Mouse (Mus musculus) urinary bladder, postnatal 36 days (tissue): Measurements from ENCODE around the gene Olfr285.

Experiments used
- DNase-seq, 2 experiments: peaks; one replicate each; pipeline ENCODE4 v3.0.0; 2022; ENCODE audit warnings: low spot score in 2 of 2, mixed read lengths in 1 of 2

Olfr285 gene

DNA sequence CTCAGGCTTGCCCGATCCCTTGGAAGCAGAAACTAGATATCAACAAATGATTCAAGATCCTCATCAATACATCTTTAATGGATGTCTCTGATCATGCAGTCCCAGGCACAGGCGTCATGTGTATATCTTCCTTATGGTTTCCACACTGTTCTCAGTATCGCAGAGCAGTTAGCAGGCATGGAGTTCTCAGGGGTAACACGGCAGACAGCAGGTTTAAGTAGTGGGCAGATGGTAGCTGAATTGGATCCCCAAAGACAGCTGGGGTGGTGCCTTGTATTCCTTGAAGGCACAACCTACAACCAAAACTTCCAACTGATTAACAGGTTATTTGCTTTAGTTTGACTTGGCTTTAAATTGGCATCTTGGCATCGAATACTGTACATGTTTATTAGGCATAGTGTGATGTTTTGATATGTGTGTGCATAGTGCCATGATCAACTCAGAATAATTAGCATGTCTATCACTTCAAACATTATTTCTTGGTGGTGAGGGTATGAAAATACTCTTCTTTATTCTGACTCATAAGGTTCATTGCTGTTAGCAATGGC is at the start of gene Olfr285:
Gene Olfr285, minus strand, starts transcription at position 177 of the 548 bp plus-strand sequence.
- DNase-seq, result no peak

- DNase-seq, result no peak
Measured at GRCm38 (mm10) chr15:98340887-98341286, 23.7 kb upstream of the Olfr285 start, which contains the start of gene Olfr284. Gene Olfr284 (minus strand): TSS chr15:98340987.

- DNase-seq, result no peak
Measured at GRCm38 (mm10) chr15:98315703-98316102, 1.4 kb downstream of the Olfr285 start.

DNA sequence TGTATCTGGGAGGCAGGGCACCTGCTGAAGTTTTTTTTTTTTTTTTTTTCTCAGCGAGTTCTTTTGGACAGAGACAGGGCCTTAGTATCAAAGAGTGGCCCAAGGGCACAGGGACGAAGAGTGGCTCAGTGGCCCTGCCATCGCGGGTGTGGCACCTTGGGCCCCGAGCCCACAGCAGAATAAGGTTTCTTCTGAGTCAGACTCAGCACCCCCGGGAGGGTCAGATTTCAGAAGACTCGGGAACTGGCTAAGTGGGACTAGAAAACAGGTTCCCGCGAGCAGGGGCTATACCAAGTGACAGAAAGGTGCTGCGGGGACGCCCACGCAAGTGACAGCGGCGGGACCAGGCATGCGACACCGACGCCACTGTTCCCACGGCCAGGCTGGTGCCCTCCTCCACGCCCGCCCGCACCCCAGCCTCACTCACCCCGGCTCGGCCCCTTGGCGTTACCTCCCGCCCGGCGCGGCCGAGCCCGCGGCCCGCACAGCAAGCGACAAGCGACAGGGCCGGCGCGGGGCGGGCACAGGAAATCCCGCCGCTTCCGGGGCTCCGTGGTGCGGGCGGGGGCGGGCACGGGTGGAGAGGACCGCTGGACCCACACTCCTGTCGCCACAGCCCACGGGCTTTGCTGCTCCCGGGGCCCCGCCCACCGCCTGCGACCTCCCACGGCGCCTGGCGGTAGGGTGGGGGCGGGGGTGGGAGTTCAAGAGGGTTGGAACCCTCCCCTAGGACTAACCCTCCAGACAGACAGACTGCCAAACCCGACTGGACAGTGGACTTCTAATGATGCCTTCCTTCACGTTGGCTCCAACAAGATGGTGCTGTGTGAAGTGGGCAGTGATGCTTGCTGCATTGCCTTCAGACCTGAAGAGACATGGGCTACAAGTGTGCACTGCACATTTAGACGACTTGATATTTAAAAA is 21.3 kb downstream of the Olfr285 start, which contains the start of gene Zfp641:
Gene Zfp641, minus strand, starts transcription at position 534 of the 924 bp plus-strand sequence.
- DNase-seq, result peak; percentile 35 to 39

DNA sequence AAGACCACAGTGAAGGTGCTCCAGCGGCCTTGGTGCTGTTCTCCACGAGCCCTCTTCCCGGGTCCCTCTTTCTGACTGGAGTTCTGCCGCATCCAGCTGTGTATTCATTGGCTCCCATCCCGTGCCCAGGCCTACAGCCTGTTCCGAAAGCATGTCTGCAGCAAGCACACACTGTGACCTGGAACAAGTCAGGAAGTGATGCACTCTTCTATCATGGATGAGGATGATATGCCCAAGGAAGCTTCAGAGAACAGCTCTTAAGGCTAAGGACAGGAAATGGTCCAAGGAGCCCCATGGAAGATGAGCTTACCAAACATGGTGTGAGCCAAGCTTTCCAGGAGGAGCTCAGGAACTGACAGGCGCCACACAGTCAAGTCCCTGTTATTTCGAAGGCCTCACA is 23.5 kb downstream of the Olfr285 start:
- no peak for DNase-seq

DNA sequence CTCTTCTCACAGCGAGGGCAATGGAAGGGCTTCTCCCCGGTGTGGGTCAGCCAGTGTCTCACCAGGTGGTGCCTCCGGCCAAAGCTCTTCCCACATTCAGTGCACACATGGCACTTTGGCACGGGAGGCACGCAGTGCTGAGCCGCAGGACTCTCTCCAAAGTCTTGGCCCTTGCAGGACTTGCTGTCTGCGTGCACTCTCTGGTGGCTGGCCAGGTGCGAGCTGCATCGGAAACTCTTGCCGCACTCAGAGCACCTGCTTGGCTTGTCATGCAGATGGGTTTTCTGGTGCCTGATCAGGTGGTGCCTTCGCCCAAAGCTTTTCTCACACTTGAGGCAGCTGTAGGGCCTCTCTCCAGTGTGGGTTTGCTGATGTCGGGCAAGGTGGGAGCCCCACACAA is 28.6 kb downstream of the Olfr285 start:
- no peak for DNase-seq

- DNase-seq, result no peak
Measured at GRCm38 (mm10) chr15:98286418-98286817, 30.7 kb downstream of the Olfr285 start.
